Mouse (Mus musculus): ENCODE results near the gene Ehmt1. TPM values are rescaled to one million over a fixed set of nuclear protein-coding genes. Genes with fewer than 3 reads are reported as not detected.
A peak's percentile ranks its signal among the peaks of the same experiment; 100 is the strongest.

The Ehmt1 gene
- total and polyA plus RNA-seq, 3 experiments: 31.9 to 55.8 TPM; not detected in 1

DNA sequence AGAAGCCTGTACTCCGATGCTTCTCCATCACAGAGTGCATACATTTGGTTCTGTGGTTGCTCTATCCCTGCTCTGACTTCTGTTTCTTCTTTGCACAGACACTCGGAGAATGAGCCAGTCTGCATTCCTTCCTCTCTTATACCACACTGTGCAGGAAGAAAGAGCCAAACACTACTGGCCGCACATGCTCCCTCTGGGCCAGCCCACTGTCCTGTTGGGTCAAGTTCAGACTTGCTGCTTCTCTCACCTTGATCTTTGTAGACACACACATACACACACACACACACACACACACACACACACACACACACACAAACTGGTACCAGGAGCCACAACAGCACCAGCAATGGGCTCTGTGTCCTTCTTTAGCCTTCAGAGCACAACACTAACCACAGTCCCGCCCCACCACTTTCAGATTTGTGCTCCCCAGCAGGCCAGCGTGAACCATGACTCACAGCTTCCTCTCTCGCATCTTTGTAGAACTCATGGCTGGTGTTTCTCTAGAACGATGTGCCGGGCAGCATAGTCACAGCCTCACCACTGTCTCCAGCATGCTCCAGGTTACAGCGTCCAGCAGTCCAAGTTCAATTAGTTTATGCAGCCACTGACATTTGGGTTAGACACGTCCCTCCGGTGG, 143.3 kb downstream of the Ehmt1 start:
- Histone ChIP-seq H3K27me3 (ENCODE audit: control insufficient read depth in 1 of 2, insufficient read depth in 2 of 2, low read length in 2 of 2) (peaks cover 0 to 1% of the 10 kb centered on the region in 2 experiments; a peak in 2 of 4 replicates), H3K9ac (ENCODE audit: control insufficient read depth, low read depth, low read length, poor library complexity, severe bottlenecking) (no peak overlapping the region), H3K79me2 (ENCODE audit: control insufficient read depth, insufficient read depth, low read length, poor library complexity) (no peaks in the 10 kb centered on the region), H3K4me1 (ENCODE audit: control insufficient read depth in 1 of 2, insufficient read depth in 2 of 2, low read length in 2 of 2) (no peaks in the 10 kb centered on the region), H3K4me3 (ENCODE audit: control insufficient read depth in 1 of 2, insufficient read depth in 1 of 2, low read depth in 2 of 2, low read length in 2 of 2) (no peak overlapping the region), H3K9me3 (replicated peaks; ENCODE audit: insufficient read depth, low read length) (no peaks in the 10 kb centered on the region), H3K27ac (ENCODE audit: control insufficient read depth, low read depth, low read length) (no peak overlapping the region), H3K36me3 (ENCODE audit: control insufficient read depth in 1 of 2, insufficient read depth in 2 of 2, low read length in 2 of 2) (no peaks in the 10 kb centered on the region)
- no peak for DNase-seq (ENCODE audit: low read depth, low spot score)
- TF ChIP-seq ZC3H11A (IDR thresholded peaks at IDR 0.05; ENCODE audit: low read depth, low read length): no peak
- TF ChIP-seq CHD2 (IDR thresholded peaks at IDR 0.05; ENCODE audit: low read length): no peak
- TF ChIP-seq JUND (IDR thresholded peaks at IDR 0.05; ENCODE audit: low read depth, low read length): no peak
- TF ChIP-seq MYB (IDR thresholded peaks at IDR 0.05; ENCODE audit: low read depth, low read length): no peak
- no peak for TF ChIP-seq GABPA (IDR thresholded peaks at IDR 0.05; ENCODE audit: low read depth, low read length)
- TF ChIP-seq POLR2A (IDR thresholded peaks at IDR 0.05; ENCODE audit: control insufficient read depth in 1 of 2, insufficient read depth in 1 of 2, low read depth in 1 of 2, low read length in 2 of 2, poor library complexity in 1 of 2): no peak
- TF ChIP-seq POLR2AphosphoS5 (IDR thresholded peaks at IDR 0.05; ENCODE audit: borderline replicate concordance, low read depth, low read length): no peak
- no peak for TF ChIP-seq ZKSCAN1 (IDR thresholded peaks at IDR 0.05; ENCODE audit: low read depth, low read length)
- TF ChIP-seq MEF2A (IDR thresholded peaks at IDR 0.05; ENCODE audit: extremely low read depth, insufficient replicate concordance, low read depth, low read length, poor library complexity, severe bottlenecking): no peak
- no peak for TF ChIP-seq BHLHE40 (IDR thresholded peaks at IDR 0.05; ENCODE audit: borderline replicate concordance, low read depth, low read length)
- TF ChIP-seq MAX (IDR thresholded peaks at IDR 0.05; ENCODE audit: low read length): no peak
- no peak for TF ChIP-seq POLR2AphosphoS2 (IDR thresholded peaks at IDR 0.05; ENCODE audit: low read length)
- TF ChIP-seq ZMIZ1 (IDR thresholded peaks at IDR 0.05; ENCODE audit: low read depth, low read length): no peak
- no peak for TF ChIP-seq SMC3 (IDR thresholded peaks at IDR 0.05; ENCODE audit: low read depth, low read length)
- no peak for TF ChIP-seq TCF12 (IDR thresholded peaks at IDR 0.05; ENCODE audit: low read depth, low read length)
- no peak for TF ChIP-seq E2F4 (IDR thresholded peaks at IDR 0.05; ENCODE audit: borderline replicate concordance, low read depth, low read length)
- no peak for TF ChIP-seq CTCF (IDR thresholded peaks at IDR 0.05 in 2 of 3, conservative IDR thresholded peaks at IDR 0.05 in 1 of 3; ENCODE audit: control insufficient read depth in 1 of 3, insufficient read depth in 1 of 3, low read depth in 2 of 3, low read length in 3 of 3, poor library complexity in 1 of 3, severe bottlenecking in 1 of 3)
- no peak for TF ChIP-seq GATA1 (IDR thresholded peaks at IDR 0.05; ENCODE audit: low read depth, low read length)
- TF ChIP-seq MAZ (IDR thresholded peaks at IDR 0.05; ENCODE audit: low read depth, low read length): no peak
- TF ChIP-seq HCFC1 (IDR thresholded peaks at IDR 0.05; ENCODE audit: low read depth, low read length): no peak

- DNase-seq (ENCODE audit: low read depth, low spot score): no peak
- H3K4me3 ChIP-seq (ENCODE audit: control insufficient read depth in 1 of 2, insufficient read depth in 1 of 2, low read depth in 2 of 2, low read length in 2 of 2): no peak overlapping the region
- no peaks in the 10 kb centered on the region for H3K36me3 ChIP-seq (ENCODE audit: control insufficient read depth in 1 of 2, insufficient read depth in 2 of 2, low read length in 2 of 2)
- no peaks in the 10 kb centered on the region for H3K79me2 ChIP-seq (ENCODE audit: control insufficient read depth, insufficient read depth, low read length, poor library complexity)
- H3K27ac ChIP-seq (ENCODE audit: control insufficient read depth, low read depth, low read length): no peak overlapping the region
- H3K9ac ChIP-seq (ENCODE audit: control insufficient read depth, low read depth, low read length, poor library complexity, severe bottlenecking): no peak overlapping the region
- no peaks in the 10 kb centered on the region for H3K9me3 ChIP-seq (replicated peaks; ENCODE audit: insufficient read depth, low read length)
- no peaks in the 10 kb centered on the region for H3K4me1 ChIP-seq (ENCODE audit: control insufficient read depth in 1 of 2, insufficient read depth in 2 of 2, low read length in 2 of 2)
- TF ChIP-seq MYC (IDR thresholded peaks at IDR 0.05; ENCODE audit: low read depth, low read length): no peak
- no peak for TF ChIP-seq ELF1 (IDR thresholded peaks at IDR 0.05; ENCODE audit: low read depth, low read length)
- no peak for TF ChIP-seq ZKSCAN1 (IDR thresholded peaks at IDR 0.05; ENCODE audit: low read depth, low read length)
- TF ChIP-seq CTCF (IDR thresholded peaks at IDR 0.05 in 2 of 3, conservative IDR thresholded peaks at IDR 0.05 in 1 of 3; ENCODE audit: control insufficient read depth in 1 of 3, insufficient read depth in 1 of 3, low read depth in 2 of 3, low read length in 3 of 3, poor library complexity in 1 of 3, severe bottlenecking in 1 of 3): peak in 2 of 3 experiments; percentile 17 to 19; a peak in 3 of 6 replicates
- TF ChIP-seq MAZ (IDR thresholded peaks at IDR 0.05; ENCODE audit: low read depth, low read length): no peak
- no peak for TF ChIP-seq ZMIZ1 (IDR thresholded peaks at IDR 0.05; ENCODE audit: low read depth, low read length)
- no peak for TF ChIP-seq TCF12 (IDR thresholded peaks at IDR 0.05; ENCODE audit: low read depth, low read length)
- TF ChIP-seq RAD21 (IDR thresholded peaks at IDR 0.05; ENCODE audit: low read depth, low read length): no peak
- peaks cover 0 to 1% of the 10 kb centered on the region in 2 experiments; a peak in 2 of 4 replicates for H3K27me3 ChIP-seq (ENCODE audit: control insufficient read depth in 1 of 2, insufficient read depth in 2 of 2, low read length in 2 of 2)
Observed at GRCm38 (mm10) chr2:24774832-24775231, 144.6 kb downstream of the Ehmt1 start.

All from MEL (cell line).